Mouse (Mus musculus) left cerebral cortex, postnatal 36 days (tissue): ENCODE results near the gene Nkapd1. TPM values are rescaled to one million over a fixed set of nuclear protein-coding genes. Genes with fewer than 3 reads are reported as not detected.

Experiments
- DNase-seq, 2 experiments: peaks; one replicate each; pipeline ENCODE4 v3.0.0; 2021 to 2022; ENCODE audit warnings: low spot score in 2 of 2, mixed read lengths in 1 of 2
- intact Hi-C: fragments of 180-260 bp; cut with DNase I; formaldehyde crosslinking; loops from one replicate; pipeline ENCODE4 v1.15.1; 2025
- total RNA-seq, 2 experiments: library from RNA; stranded (reverse); gene quantifications; 2 replicates each; pipeline ENCODE4 v1.2.3; 2021

Gene Nkapd1
- total RNA-seq, 2 experiments from 2014 or later: 23.0 to 25.3 TPM

- DNase-seq: no peak
- intact Hi-C loops: no loop called here
These were observed 15.0 kb downstream of the Nkapd1 start for GRCm38 (mm10) chr9:50602055-50602845.

GRCm38 (mm10) chr9:50601536-50601935 is 15.7 kb downstream of the Nkapd1 start:
- intact Hi-C loops: no loop called here
- DNase-seq: no peak

GRCm38 (mm10) chr9:50596973-50597372 is 20.3 kb downstream of the Nkapd1 start:
- DNase-seq: no peak
- intact Hi-C loops: no loop called here

GRCm38 (mm10) chr9:50594794-50595417 is 22.4 kb downstream of the Nkapd1 start:
- no peak for DNase-seq
- intact Hi-C loops: no loop called here

- intact Hi-C loops: no loop called here
- DNase-seq: no peak
These were observed 23.7 kb downstream of the Nkapd1 start for GRCm38 (mm10) chr9:50593544-50593943.

- intact Hi-C loops: no loop called here
- no peak for DNase-seq
These were observed 24.3 kb downstream of the Nkapd1 start for GRCm38 (mm10) chr9:50592955-50593354.

- intact Hi-C loops: no loop called here
- DNase-seq: no peak
These were observed 26.3 kb downstream of the Nkapd1 start for GRCm38 (mm10) chr9:50590856-50591518.

GRCm38 (mm10) chr9:50586955-50587354 is 30.3 kb downstream of the Nkapd1 start:
- intact Hi-C loops: no loop called here
- no peak for DNase-seq

GRCm38 (mm10) chr9:50585145-50585818 is 32.0 kb downstream of the Nkapd1 start:
- DNase-seq: no peak
- intact Hi-C loops: no loop called here

GRCm38 (mm10) chr9:50580370-50580769 is 36.9 kb downstream of the Nkapd1 start:
- intact Hi-C loops: no loop called here
- DNase-seq: no peak

GRCm38 (mm10) chr9:50569599-50570525 is 47.4 kb downstream of the Nkapd1 start:
- intact Hi-C loops: no loop called here
- DNase-seq: no peak

GRCm38 (mm10) chr9:50567881-50568280 is 49.4 kb downstream of the Nkapd1 start:
- no peak for DNase-seq
- intact Hi-C loops: no loop called here

- no peak for DNase-seq
- intact Hi-C loops: no loop called here
These were observed 49.9 kb downstream of the Nkapd1 start for GRCm38 (mm10) chr9:50567372-50567771.

GRCm38 (mm10) chr9:50565940-50566339 is 51.3 kb downstream of the Nkapd1 start:
- intact Hi-C loops: no loop called here
- DNase-seq: no peak

- intact Hi-C loops: no loop called here
- no peak for DNase-seq
These were observed 52.1 kb downstream of the Nkapd1 start for GRCm38 (mm10) chr9:50565173-50565572.

GRCm38 (mm10) chr9:50561918-50562360 is 55.3 kb downstream of the Nkapd1 start:
- intact Hi-C loops: no loop called here
- DNase-seq: no peak

- intact Hi-C loops: no loop called here
- no peak for DNase-seq
These were observed 55.9 kb downstream of the Nkapd1 start, which contains the start of gene Tex12 for GRCm38 (mm10) chr9:50561145-50561917. TSS of gene Tex12 (minus strand) at chr9:50561325.
